Mouse (Mus musculus) thymus, postnatal 25 days (tissue): ENCODE data around the gene Ush2a.

Experiments
- DNase-seq: peaks from one replicate; pipeline ENCODE4 v3.0.0; 2022

The Ush2a gene

GRCm38 (mm10) chr1:188910656-188911055, 648.8 kb downstream of the Ush2a start:
- no peak for DNase-seq

DNA sequence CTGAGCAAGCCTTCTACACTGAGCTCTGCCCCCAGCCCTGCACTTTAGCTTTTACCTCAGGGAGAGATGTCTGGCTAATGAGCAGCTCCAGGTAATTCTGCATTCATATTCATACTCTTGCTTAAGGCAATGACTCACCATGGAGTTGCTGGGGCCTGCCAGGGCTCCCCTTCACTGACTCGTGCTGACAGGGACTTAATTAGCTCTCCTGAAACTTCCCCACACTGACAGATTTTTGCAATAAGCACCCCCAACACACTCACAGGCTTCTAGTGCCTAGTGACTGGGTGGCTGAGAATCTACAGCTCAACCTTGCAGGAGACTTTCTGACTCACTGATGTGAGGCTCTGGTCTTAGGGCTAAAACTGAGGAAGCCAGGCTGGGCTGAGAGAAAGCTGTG, 658.1 kb downstream of the Ush2a start:
- DNase-seq: no peak

GRCm38 (mm10) chr1:188937246-188937780, 675.5 kb downstream of the Ush2a start:
- DNase-seq: no peak

- peak; percentile 19 for DNase-seq
Observed at GRCm38 (mm10) chr1:188945326-188945725, 683.5 kb downstream of the Ush2a start.

DNA sequence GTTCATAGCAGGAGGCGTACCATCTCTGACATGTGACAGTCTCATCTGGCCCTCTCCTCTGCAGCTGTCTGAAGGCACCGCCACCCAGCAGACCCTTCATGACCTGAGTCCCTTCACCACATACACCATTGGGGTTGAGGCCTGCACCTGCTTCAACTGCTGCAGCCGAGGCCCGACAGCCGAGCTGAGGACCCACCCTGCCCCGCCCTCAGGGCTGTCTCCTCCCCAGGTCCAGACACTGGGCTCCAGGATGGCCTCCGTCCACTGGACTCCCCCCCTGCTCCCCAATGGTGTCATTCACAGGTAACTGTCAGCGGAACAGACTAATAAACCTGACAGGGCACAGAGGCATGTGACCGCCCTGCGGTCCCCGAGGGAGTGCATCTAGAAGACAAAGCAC, 685.0 kb downstream of the Ush2a start:
- DNase-seq: no peak

DNA sequence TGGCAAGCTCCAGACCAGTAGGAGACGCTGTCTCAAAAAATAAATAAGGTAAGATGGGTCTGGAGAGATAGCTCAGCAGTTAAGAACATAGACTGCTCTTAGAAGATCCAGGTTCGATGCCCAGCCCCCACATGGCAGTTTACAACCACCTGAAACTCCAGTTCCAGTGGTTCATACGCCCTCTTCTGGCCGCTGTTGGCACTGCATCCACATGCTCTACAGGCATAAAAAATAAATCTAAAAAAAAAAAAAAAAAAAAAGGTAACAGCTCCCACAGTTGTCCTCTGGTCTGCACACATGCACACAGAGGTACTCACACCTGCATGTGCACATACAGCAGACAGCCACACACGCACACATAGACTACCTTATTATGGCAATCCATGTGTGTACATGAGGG, 686.0 kb downstream of the Ush2a start:
- peak; percentile 48 for DNase-seq

DNA sequence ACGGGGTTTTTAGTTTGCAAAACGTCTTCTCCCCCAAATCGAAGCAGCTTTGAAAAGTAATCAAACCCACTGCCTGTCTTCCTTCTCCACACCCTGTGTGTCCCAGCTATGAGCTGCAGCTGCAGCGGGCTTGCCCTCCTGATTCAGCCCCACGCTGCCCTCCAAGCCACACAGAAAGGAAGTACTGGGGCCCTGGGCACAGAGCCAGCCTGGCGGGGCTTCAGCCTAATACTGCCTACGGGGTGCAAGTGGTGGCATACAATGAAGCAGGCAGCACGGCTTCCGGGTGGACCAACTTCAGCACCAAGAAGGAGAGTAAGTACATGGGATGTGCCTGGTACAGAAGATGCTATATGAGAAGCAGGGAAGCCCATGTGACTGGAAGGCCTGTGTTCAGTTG, 686.5 kb downstream of the Ush2a start:
- no peak for DNase-seq

DNA sequence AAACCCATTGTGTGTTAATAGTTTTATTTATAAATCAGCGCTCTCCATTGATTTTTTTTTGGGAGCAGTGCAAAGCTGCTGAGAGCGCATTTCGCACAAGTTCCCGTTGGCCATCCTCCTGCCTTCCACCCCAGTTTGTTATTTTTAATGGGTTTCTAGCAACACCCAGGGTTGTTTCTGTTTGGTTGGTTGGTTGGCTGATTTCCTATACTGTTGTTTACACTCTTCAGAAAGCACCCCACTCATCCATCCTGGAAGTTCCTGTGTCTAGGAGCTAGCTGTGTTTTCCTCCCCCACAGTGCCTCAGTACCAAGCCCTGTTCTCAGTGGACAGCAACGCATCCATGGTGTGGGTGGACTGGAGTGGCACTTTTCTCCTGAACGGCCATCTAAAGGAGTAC, 689.3 kb downstream of the Ush2a start:
- no peak for DNase-seq

DNA sequence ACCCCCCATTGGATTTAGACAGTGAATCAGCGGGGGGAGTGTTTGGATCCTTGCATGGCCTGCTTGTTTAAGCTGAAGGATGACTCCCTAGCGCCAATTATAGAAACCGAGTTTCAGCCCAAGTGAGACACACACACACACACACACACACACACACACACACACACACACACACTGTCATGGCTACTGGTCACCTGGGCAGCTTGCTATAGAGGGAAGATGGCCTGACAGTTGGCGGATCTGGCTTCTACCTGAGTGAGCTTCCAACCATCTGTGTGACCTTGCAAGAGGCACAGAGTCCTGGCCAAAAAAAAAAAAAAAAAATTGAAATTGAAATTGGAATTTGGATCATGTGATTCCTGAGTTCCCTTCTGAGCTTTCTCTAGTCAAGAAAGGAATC, 690.7 kb downstream of the Ush2a start:
- no peak for DNase-seq

- DNase-seq: no peak
Observed at GRCm38 (mm10) chr1:188973078-188973477, 711.3 kb downstream of the Ush2a start.

- DNase-seq: no peak
Observed at GRCm38 (mm10) chr1:188973926-188974325, 712.1 kb downstream of the Ush2a start.

- DNase-seq: peak; percentile 57
Observed at GRCm38 (mm10) chr1:188980050-188980449, 718.2 kb downstream of the Ush2a start.

DNA sequence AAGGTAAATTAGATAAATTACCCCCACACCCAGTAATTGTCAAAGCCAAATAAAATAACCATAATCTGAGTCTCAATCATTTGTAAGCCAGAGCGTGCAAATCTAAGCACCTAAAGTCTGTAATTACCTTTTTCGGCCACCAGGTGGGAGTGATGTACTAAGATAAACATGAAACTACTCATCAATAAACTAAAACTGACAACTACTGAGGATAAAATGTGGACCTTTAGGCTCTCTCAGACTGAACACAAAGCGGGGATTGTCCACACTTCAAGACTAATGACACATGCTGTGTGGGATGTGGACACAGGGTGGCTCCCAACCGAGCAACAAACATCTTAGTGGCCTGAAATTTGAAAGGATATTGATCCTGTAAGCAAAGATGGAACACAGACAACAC, 731.4 kb downstream of the Ush2a start:
- DNase-seq: peak; percentile 25

DNA sequence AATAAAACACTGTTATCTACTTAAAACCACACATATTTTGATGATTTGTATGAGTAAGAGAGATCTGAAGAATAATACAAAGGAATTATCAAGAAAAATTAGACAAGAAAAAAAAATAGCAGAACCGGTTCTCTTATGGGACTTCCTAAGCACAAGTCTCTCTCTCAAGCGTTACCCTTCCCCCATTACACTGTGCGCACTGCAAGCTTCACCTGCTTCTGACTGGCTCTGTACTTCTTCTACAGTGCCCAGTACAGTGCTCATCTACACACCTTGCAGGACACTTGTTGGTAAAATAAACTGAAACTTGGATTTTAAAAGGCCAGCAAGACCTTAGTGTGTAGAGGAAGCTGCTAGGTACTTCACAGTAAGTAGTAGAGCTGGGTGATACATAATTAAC, 736.1 kb downstream of the Ush2a start:
- no peak for DNase-seq

- no peak for DNase-seq
Observed at GRCm38 (mm10) chr1:188999981-189000380, 738.2 kb downstream of the Ush2a start.

DNA sequence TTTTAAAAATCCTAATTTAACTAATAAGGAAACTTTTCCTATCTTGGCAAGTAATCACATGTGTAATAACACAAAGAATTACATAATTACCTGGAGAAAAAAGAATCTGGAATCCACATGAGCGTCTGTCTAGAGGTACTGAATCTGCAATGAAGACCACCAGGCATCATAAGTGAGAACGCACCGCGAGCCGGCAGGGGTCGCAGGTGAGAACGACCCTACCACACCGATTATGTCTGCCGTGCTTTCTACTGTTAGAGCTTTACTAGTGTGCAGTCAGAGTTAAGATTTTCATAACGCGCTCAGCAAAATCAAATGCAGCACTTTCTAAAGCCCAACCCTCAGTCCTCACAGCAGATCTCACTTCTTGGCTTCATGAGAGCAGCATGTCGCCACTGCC, 740.0 kb downstream of the Ush2a start:
- DNase-seq: no peak

- no peak for DNase-seq
Observed at GRCm38 (mm10) chr1:189004774-189005173, 743.0 kb downstream of the Ush2a start.

- DNase-seq: no peak
Observed at GRCm38 (mm10) chr1:189006267-189006666, 744.4 kb downstream of the Ush2a start.

- no peak for DNase-seq
Observed at GRCm38 (mm10) chr1:189006826-189007225, 745.0 kb downstream of the Ush2a start.

DNA sequence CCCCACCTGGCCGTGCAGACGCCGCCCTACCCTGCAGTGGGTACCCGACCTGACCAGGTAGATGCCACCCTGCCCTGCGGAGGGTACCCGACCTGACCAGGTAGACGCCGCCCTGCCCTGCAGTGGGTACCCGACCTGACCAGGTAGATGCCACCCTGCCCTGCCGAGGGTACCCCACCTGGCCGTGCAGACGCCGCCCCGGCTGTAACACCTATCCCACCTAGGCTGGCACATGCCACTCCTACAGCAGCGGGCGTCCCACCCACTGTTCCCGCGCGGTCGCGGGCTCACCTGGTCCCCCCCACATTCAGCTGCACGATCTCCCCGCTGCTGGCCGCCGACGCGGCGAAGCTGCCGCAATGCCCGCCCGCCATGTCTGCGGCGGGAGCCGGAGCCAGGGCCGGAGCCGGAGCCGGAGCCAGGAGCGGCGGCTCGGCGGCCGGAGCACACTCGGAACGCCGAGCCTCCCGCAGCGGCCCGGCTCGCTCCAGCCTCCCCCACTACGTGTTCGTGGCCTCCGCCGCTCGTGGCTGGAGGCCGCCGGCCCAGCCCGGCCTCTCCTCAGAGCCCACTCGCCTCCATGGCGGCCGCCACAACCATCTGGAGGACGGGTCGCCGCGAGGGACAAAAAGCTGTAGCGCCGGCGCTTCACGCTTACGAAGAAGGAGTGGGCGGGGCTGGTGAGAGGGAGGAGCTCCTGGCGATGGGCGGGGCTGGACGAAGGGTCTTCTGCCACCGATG, 745.6 kb downstream of the Ush2a start, which contains the start of gene Kctd3:
TSS of gene Kctd3 (minus strand) at position 603 of the 741 bp plus-strand sequence.
- peak; percentile 96 for DNase-seq

DNA sequence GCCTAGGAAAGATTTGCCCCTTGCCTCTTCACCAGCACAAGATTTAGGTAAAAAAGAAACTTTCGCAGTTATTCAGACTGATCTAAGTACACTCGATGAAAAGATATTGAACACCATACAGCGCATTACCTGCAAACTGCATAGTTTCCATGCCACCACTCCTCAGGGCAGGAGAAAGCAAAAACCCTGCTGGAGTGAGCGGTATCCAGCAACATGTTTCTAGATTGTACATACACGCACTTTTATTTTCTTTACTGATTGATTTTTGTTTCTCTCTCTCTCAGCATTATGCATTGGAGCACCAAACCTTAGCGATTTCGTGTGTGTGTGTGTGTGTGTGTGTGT, 746.1 kb downstream of the Ush2a start:
- no peak for DNase-seq

- no peak for DNase-seq
Observed at GRCm38 (mm10) chr1:189010671-189011070, 748.8 kb downstream of the Ush2a start.

DNA sequence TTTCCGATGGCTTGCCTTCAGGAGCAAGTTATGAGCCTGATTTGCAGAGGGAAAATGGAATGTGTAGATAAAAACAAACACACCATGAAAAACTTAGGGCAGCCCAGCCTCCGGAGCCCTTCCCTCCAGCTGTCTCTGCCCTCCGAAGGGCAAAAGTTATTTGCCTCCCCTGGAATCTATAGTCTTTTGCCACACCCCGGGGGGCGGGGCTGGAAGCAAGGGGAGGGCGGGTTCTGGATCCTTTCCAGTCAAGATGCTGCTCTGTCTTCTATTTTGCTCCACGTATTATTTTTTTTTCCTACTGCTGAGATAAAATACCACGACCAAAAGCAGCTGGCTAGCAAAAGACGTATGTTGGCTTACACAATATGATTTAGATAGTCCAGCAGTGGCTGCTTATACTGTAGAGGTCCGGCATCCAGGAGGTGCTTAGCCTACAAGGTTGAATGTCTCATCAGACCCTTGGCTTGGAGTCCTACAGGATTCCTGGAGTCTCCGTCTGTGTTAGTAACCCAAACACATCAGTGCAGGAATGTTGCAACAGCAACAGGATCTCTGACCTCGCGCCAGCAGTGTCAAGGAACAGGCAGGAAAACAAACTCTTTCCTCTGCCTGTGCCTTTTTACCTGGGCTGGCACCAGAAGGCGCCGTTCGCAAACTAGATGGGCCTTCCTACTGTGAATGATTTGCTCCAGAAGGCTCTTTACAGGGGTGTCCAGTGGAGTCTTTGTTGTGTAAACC, 751.2 kb downstream of the Ush2a start:
- no peak for DNase-seq

GRCm38 (mm10) chr1:189013587-189013921, 751.7 kb downstream of the Ush2a start:
- DNase-seq: no peak
